Mouse (Mus musculus): ENCODE measurements at regions not wholly inside any gene's neighbourhood (a gene's known extent, or its start where the extent isn't known, plus 50 kb on each side); places are given as distances from the start of the nearest gene placed in this dataset.

- Histone ChIP-seq H3K4me3 (ENCODE audit: insufficient read depth, low read length) (no peak overlapping the region), H3K27ac (ENCODE audit: insufficient read depth, low read length) (no peak overlapping the region), H3K4me1 (ENCODE audit: control insufficient read depth, insufficient read depth, low read length) (no peaks in the 10 kb centered on the region)
- TF ChIP-seq POLR2A (IDR thresholded peaks at IDR 0.05; ENCODE audit: low read depth, low read length): no peak
- no peak for TF ChIP-seq CTCF (IDR thresholded peaks at IDR 0.05; ENCODE audit: borderline replicate concordance, insufficient read depth, low read length)
These were observed 125.6 kb downstream of the Nkx6-1 start for GRCm38 (mm10) chr5:101539254-101539549.

- H3K4me3 ChIP-seq (ENCODE audit: insufficient read depth, low read length): no peak overlapping the region
- H3K27ac ChIP-seq (ENCODE audit: insufficient read depth, low read length): no peak overlapping the region
- no peaks in the 10 kb centered on the region for H3K4me1 ChIP-seq (ENCODE audit: control insufficient read depth, insufficient read depth, low read length)
- TF ChIP-seq CTCF (IDR thresholded peaks at IDR 0.05; ENCODE audit: borderline replicate concordance, insufficient read depth, low read length) (no peak), POLR2A (IDR thresholded peaks at IDR 0.05; ENCODE audit: low read depth, low read length) (no peak)
These were observed 126.2 kb downstream of the Nkx6-1 start for GRCm38 (mm10) chr5:101538410-101539253.

GRCm38 (mm10) chr5:101537518-101538380 lies 127.0 kb downstream of the Nkx6-1 start:
- Histone ChIP-seq H3K4me3 (ENCODE audit: insufficient read depth, low read length) (no peak overlapping the region), H3K27ac (ENCODE audit: insufficient read depth, low read length) (no peak overlapping the region), H3K4me1 (ENCODE audit: control insufficient read depth, insufficient read depth, low read length) (no peaks in the 10 kb centered on the region)
- no peak for TF ChIP-seq CTCF (IDR thresholded peaks at IDR 0.05; ENCODE audit: borderline replicate concordance, insufficient read depth, low read length)
- no peak for TF ChIP-seq POLR2A (IDR thresholded peaks at IDR 0.05; ENCODE audit: low read depth, low read length)

GRCm38 (mm10) chr5:101535451-101535850 lies 129.3 kb downstream of the Nkx6-1 start:
- no peaks in the 10 kb centered on the region for H3K4me1 ChIP-seq (ENCODE audit: control insufficient read depth, insufficient read depth, low read length)
- no peak overlapping the region for H3K27ac ChIP-seq (ENCODE audit: insufficient read depth, low read length)
- no peak overlapping the region for H3K4me3 ChIP-seq (ENCODE audit: insufficient read depth, low read length)
- TF ChIP-seq POLR2A (IDR thresholded peaks at IDR 0.05; ENCODE audit: low read depth, low read length): no peak

GRCm38 (mm10) chr5:101525346-101525745 lies 139.4 kb downstream of the Nkx6-1 start:
- Histone ChIP-seq H3K4me1 (ENCODE audit: control insufficient read depth, insufficient read depth, low read length) (no peaks in the 10 kb centered on the region), H3K4me3 (ENCODE audit: insufficient read depth, low read length) (no peak overlapping the region), H3K27ac (ENCODE audit: insufficient read depth, low read length) (no peak overlapping the region)
- TF ChIP-seq CTCF (IDR thresholded peaks at IDR 0.05; ENCODE audit: borderline replicate concordance, insufficient read depth, low read length) (no peak), POLR2A (IDR thresholded peaks at IDR 0.05; ENCODE audit: low read depth, low read length) (no peak)

GRCm38 (mm10) chr5:101524670-101525069 lies 140.1 kb downstream of the Nkx6-1 start:
- H3K4me3 ChIP-seq (ENCODE audit: insufficient read depth, low read length): no peak overlapping the region
- TF ChIP-seq CTCF (IDR thresholded peaks at IDR 0.05; ENCODE audit: borderline replicate concordance, insufficient read depth, low read length) (no peak), POLR2A (IDR thresholded peaks at IDR 0.05; ENCODE audit: low read depth, low read length) (no peak)
- no peaks in the 10 kb centered on the region for H3K4me1 ChIP-seq (ENCODE audit: control insufficient read depth, insufficient read depth, low read length)
- no peak overlapping the region for H3K27ac ChIP-seq (ENCODE audit: insufficient read depth, low read length)

GRCm38 (mm10) chr5:101523902-101524301 lies 140.9 kb downstream of the Nkx6-1 start:
- no peaks in the 10 kb centered on the region for H3K4me1 ChIP-seq (ENCODE audit: control insufficient read depth, insufficient read depth, low read length)
- H3K4me3 ChIP-seq (ENCODE audit: insufficient read depth, low read length): no peak overlapping the region
- no peak overlapping the region for H3K27ac ChIP-seq (ENCODE audit: insufficient read depth, low read length)
- TF ChIP-seq POLR2A (IDR thresholded peaks at IDR 0.05; ENCODE audit: low read depth, low read length): no peak
- no peak for TF ChIP-seq CTCF (IDR thresholded peaks at IDR 0.05; ENCODE audit: borderline replicate concordance, insufficient read depth, low read length)

- no peaks in the 10 kb centered on the region for H3K4me1 ChIP-seq (ENCODE audit: control insufficient read depth, insufficient read depth, low read length)
- H3K27ac ChIP-seq (ENCODE audit: insufficient read depth, low read length): no peak overlapping the region
- no peak overlapping the region for H3K4me3 ChIP-seq (ENCODE audit: insufficient read depth, low read length)
- no peak for TF ChIP-seq CTCF (IDR thresholded peaks at IDR 0.05; ENCODE audit: borderline replicate concordance, insufficient read depth, low read length)
- no peak for TF ChIP-seq POLR2A (IDR thresholded peaks at IDR 0.05; ENCODE audit: low read depth, low read length)
These were observed 141.3 kb downstream of the Nkx6-1 start for GRCm38 (mm10) chr5:101523490-101523889.

GRCm38 (mm10) chr5:101520935-101521655 lies 143.7 kb downstream of the Nkx6-1 start:
- TF ChIP-seq POLR2A (IDR thresholded peaks at IDR 0.05; ENCODE audit: low read depth, low read length) (no peak), CTCF (IDR thresholded peaks at IDR 0.05; ENCODE audit: borderline replicate concordance, insufficient read depth, low read length) (no peak)

More at GRCm38 (mm10) chr5:101520935-101521655, 143.7 kb downstream of the Nkx6-1 start:
- Histone ChIP-seq H3K27ac (ENCODE audit: insufficient read depth, low read length) (no peak overlapping the region), H3K4me3 (ENCODE audit: insufficient read depth, low read length) (no peak overlapping the region), H3K4me1 (ENCODE audit: control insufficient read depth, insufficient read depth, low read length) (no peaks in the 10 kb centered on the region)
